Mouse (Mus musculus) olfactory bulb, adult 2 months (tissue): ENCODE data around the gene Ccl24.

Experiments used
- CTCF ChIP-seq: fragments of 200-500 bp; IDR thresholded peaks from 2 replicates; pipeline ENCODE4 v1.5.1; 2012; ENCODE audit warnings: low read depth, mild to moderate bottlenecking, low read length, moderate library complexity; ENCODE audit not compliant: insufficient read depth
- POLR2A ChIP-seq: fragments of 200-500 bp; IDR thresholded peaks from 2 replicates; pipeline ENCODE4 v1.6.1; 2012; ENCODE audit warnings: mild to moderate bottlenecking, low read depth, low read length, moderate library complexity; ENCODE audit not compliant: insufficient read depth

- TF ChIP-seq CTCF (no peak), POLR2A (no peak)
Observed at GRCm38 (mm10) chr5:135589996-135590784, 17.3 kb upstream of the Ccl24 start.
